Mouse (Mus musculus) retina, postnatal 1 day (tissue): ENCODE data around the gene Wdcp.
"Not testable (repeated sequence)": the region's sequence is repeated elsewhere in the genome, so short reads cannot be mapped to it uniquely, and the experiment has no call there.

ENCODE experiments used
- DNase-seq: peaks from one replicate; pipeline ENCODE4 v3.0.0-alpha.2; 2012

Gene Wdcp

GRCm38 (mm10) chr12:4871260-4871659 is 28.2 kb downstream of the Wdcp start:
- no peak for DNase-seq

- no peak for DNase-seq
Measured at GRCm38 (mm10) chr12:4872273-4872672, 29.2 kb downstream of the Wdcp start.

GRCm38 (mm10) chr12:4872983-4873477 is 29.9 kb downstream of the Wdcp start:
- no peak for DNase-seq

GRCm38 (mm10) chr12:4873531-4873930 is 30.4 kb downstream of the Wdcp start:
- no peak for DNase-seq

- DNase-seq: peak; percentile 80
Measured at GRCm38 (mm10) chr12:4874161-4874927, 31.2 kb downstream of the Wdcp start, which contains the start of gene Mfsd2b. Gene Mfsd2b, minus strand, starts transcription at chr12:4874359.

- DNase-seq: no peak
Measured at GRCm38 (mm10) chr12:4875623-4876022, 32.5 kb downstream of the Wdcp start.

GRCm38 (mm10) chr12:4878296-4878783 is 35.2 kb downstream of the Wdcp start:
- no peak for DNase-seq

- DNase-seq: no peak
Measured at GRCm38 (mm10) chr12:4879048-4879447, 35.9 kb downstream of the Wdcp start.

GRCm38 (mm10) chr12:4882086-4882485 is 39.0 kb downstream of the Wdcp start:
- no peak for DNase-seq

- no peak for DNase-seq
Measured at GRCm38 (mm10) chr12:4885062-4885461, 42.0 kb downstream of the Wdcp start.

GRCm38 (mm10) chr12:4886581-4886980 is 43.5 kb downstream of the Wdcp start:
- DNase-seq: not testable (repeated sequence)

- no peak for DNase-seq
Measured at GRCm38 (mm10) chr12:4888739-4889138, 45.6 kb downstream of the Wdcp start.

GRCm38 (mm10) chr12:4889251-4889650 is 46.1 kb downstream of the Wdcp start:
- no peak for DNase-seq

- no peak for DNase-seq
Measured at GRCm38 (mm10) chr12:4889891-4890290, 46.8 kb downstream of the Wdcp start.

- DNase-seq: no peak
Measured at GRCm38 (mm10) chr12:4898024-4898423, 54.9 kb downstream of the Wdcp start.

- DNase-seq: peak; percentile 35
Measured at GRCm38 (mm10) chr12:4905946-4906345, 62.8 kb downstream of the Wdcp start.

GRCm38 (mm10) chr12:4906476-4906875 is 63.4 kb downstream of the Wdcp start:
- no peak for DNase-seq

GRCm38 (mm10) chr12:4906951-4907906 is 64.1 kb downstream of the Wdcp start, which contains the start of gene Ubxn2a:
Gene Ubxn2a, minus strand, starts transcription at chr12:4907705.
- peak; percentile 96 for DNase-seq

- DNase-seq: no peak
Measured at GRCm38 (mm10) chr12:4908391-4908790, 65.3 kb downstream of the Wdcp start.
